Mouse (Mus musculus) cerebellum, adult 2 months (tissue): ENCODE results near the gene Fry.

Experiments
- CTCF ChIP-seq: fragments of 200-500 bp; IDR thresholded peaks from 2 replicates; pipeline ENCODE4 v1.5.1; 2011; ENCODE audit warnings: low read depth, mild to moderate bottlenecking, control low read depth, low read length, moderate library complexity, borderline replicate concordance; ENCODE audit not compliant: insufficient read depth
- POLR2A ChIP-seq: fragments of 200-500 bp; IDR thresholded peaks from 2 replicates; pipeline ENCODE4 v1.6.1; 2011; ENCODE audit warnings: low read length, control low read depth, borderline replicate concordance; ENCODE audit not compliant: insufficient read depth

- no peak for TF ChIP-seq POLR2A
- 0 out of 2 replicates have a peak, but pooled peaks have one; percentile 8 for TF ChIP-seq CTCF
Measured at GRCm38 (mm10) chr5:150453490-150453889, 335.0 kb downstream of the Fry start.
